Mouse (Mus musculus) Patski (cell line): ENCODE results near the gene 4833427G06Rik. TPM values are rescaled to one million over a fixed set of nuclear protein-coding genes. Genes with fewer than 3 reads are reported as not detected.

Experiments
- ATAC-seq: fragments of 100-300 bp; one replicate; pipeline ENCODE4 v1.8.0; 2021
- CTCF ChIA-PET: fragments of 350-600 bp; sonication (Branson Sonifier 250); formaldehyde crosslinking; loops from one replicate; lab custom pipeline; 2022; ENCODE audit warnings: inconsistent platforms; lab: Charles Lee
- POLR2A ChIA-PET: fragments of 350-600 bp; sonication (Branson Sonifier 250); formaldehyde crosslinking; loops from one replicate; lab custom pipeline; 2022; ENCODE audit warnings: antibody characterized with exemption, inconsistent platforms; lab: Charles Lee
- DNase-seq: peaks from one replicate; pipeline ENCODE4 v3.0.0-alpha.2; 2011; ENCODE audit warnings: low read depth, low spot score
- H3K27me3 ChIP-seq: fragments of 371-371 bp; one replicate; pipeline ENCODE4 v1.5.1; 2021
- CTCF ChIP-seq: fragments of 100-300 bp; IDR thresholded peaks from one replicate; pipeline ENCODE4 v1.5.1; 2021
- in situ Hi-C: fragments of 300-500 bp; cut with MboI; formaldehyde crosslinking; loops from 3 replicates; pipeline ENCODE4 v1.11.1; 2018; ENCODE audit warnings: low pct_unique_long_range_greater_than_20kb, mixed read lengths
- polyA plus RNA-seq: library from polyadenylated mRNA; unstranded; gene quantifications from one replicate; pipeline ENCODE4 v1.2.3, GENCODE M21; 2021

The 4833427G06Rik gene
- polyA plus RNA-seq, 1 experiment from 2014 or later, result not detected

DNA sequence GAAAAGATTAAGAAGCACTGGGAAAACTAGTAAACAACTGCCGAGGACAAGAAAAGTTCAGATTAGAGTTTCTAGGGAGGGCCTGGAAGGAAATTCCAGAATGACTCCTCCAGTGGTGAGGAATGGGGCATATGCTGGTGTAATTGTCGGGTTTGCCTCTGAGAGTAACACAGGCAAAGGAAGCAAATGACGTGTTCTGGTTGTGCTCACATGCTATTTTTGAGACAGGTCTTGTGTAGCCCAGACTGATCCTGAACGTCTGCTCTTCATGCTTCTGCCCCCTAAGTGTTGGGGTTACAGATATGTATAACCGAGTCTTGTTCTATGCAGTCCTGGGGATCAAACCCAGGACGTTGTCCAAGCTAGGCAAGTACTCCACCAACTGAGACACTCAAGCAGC is 70.3 kb downstream of the 4833427G06Rik start:
- ChIA-PET POLR2A (no interaction called here), CTCF (no interaction called here)
- in situ Hi-C loops, result loop anchor here (25.0 kb wide), 1 partner anchor 256 kb away; the partner anchor contains the start of gene Colca2
- TF ChIP-seq CTCF, result no peak
- H3K27me3 ChIP-seq, result peaks cover 44% of the 10 kb centered on the region
- DNase-seq (no peak), ATAC-seq (no peak)

Other genes with a start within 250 kb of the 4833427G06Rik start
- gene Sik2, start 93.0 kb downstream of the 4833427G06Rik start, polyA plus RNA-seq, result 17.3 TPM
- gene Btg4, start 41.2 kb downstream of the 4833427G06Rik start, polyA plus RNA-seq, result not detected
- not detected for gene Layn, start 25.0 kb downstream of the 4833427G06Rik start, polyA plus RNA-seq
- under 0.01 TPM for gene Gm32742, start 63.4 kb upstream of the 4833427G06Rik start, polyA plus RNA-seq
- gene Pou2af1, start 111.6 kb upstream of the 4833427G06Rik start, polyA plus RNA-seq, result not detected
- gene Colca2, start 176.5 kb upstream of the 4833427G06Rik start, polyA plus RNA-seq, result 3.5 TPM
- gene 1810046K07Rik, start 226.8 kb upstream of the 4833427G06Rik start, polyA plus RNA-seq, result not detected